Mouse (Mus musculus) forebrain, embryonic 13.5 days (tissue): Measurements from ENCODE around the gene Tcf3. TPM values are rescaled to one million over a fixed set of nuclear protein-coding genes. Genes with fewer than 3 reads are reported as not detected.

Experiments used
- ATAC-seq: fragments of 200-750 bp; cut with Nextera tagmentation; 2 replicates; pipeline ENCODE4 v1.8.0; 2017
- H3K27ac ChIP-seq: fragments of 300-500 bp; sonication (generic); 2 replicates; pipeline ENCODE4 v1.5.1; 2015; ENCODE audit warnings: inconsistent platforms, mild to moderate bottlenecking, moderate library complexity
- H3K27me3 ChIP-seq: fragments of 300-500 bp; sonication (generic); 2 replicates; pipeline ENCODE4 v1.6.1; 2015; ENCODE audit warnings: mild to moderate bottlenecking, inconsistent platforms
- H3K36me3 ChIP-seq: fragments of 300-500 bp; sonication (generic); 2 replicates; pipeline ENCODE4 v1.6.1; 2015; ENCODE audit warnings: mild to moderate bottlenecking, inconsistent platforms; ENCODE audit not compliant: poor library complexity, severe bottlenecking
- H3K4me1 ChIP-seq: fragments of 300-500 bp; sonication (generic); 2 replicates; pipeline ENCODE4 v1.6.1; 2015; ENCODE audit warnings: inconsistent platforms
- H3K4me2 ChIP-seq: fragments of 300-500 bp; sonication (generic); 2 replicates; pipeline ENCODE4 v1.6.1; 2015; ENCODE audit warnings: inconsistent platforms, mild to moderate bottlenecking, moderate library complexity
- H3K4me3 ChIP-seq: fragments of 300-500 bp; sonication (generic); 2 replicates; pipeline ENCODE4 v1.5.1; 2015; ENCODE audit warnings: mild to moderate bottlenecking, inconsistent platforms
- H3K9ac ChIP-seq: fragments of 300-500 bp; sonication (generic); 2 replicates; pipeline ENCODE4 v1.6.1; 2015; ENCODE audit warnings: mild to moderate bottlenecking, inconsistent platforms
- H3K9me3 ChIP-seq: fragments of 300-500 bp; sonication (generic); replicated peaks from 2 replicates; pipeline ENCODE4 v1.6.1; 2016; ENCODE audit warnings: inconsistent platforms
- WGBS: fragments of 180-500 bp; shearing (Covaris S2); methylation state at CpG from one replicate; pipeline ENCODE4 v1.1.7; 2015; 5-methylcytosine and 5-hydroxymethylcytosine counted together
- polyA plus RNA-seq: library from polyadenylated mRNA; unstranded; fragments of >200 nt; fragmentation: Nextera tagmentation; extraction: Ambion mirVana; gene quantifications from 2 replicates; pipeline ENCODE4 v1.2.1, GENCODE M21; 2015

Tcf3 gene
- polyA plus RNA-seq, 1 experiment from 2014 or later = 112 TPM

DNA sequence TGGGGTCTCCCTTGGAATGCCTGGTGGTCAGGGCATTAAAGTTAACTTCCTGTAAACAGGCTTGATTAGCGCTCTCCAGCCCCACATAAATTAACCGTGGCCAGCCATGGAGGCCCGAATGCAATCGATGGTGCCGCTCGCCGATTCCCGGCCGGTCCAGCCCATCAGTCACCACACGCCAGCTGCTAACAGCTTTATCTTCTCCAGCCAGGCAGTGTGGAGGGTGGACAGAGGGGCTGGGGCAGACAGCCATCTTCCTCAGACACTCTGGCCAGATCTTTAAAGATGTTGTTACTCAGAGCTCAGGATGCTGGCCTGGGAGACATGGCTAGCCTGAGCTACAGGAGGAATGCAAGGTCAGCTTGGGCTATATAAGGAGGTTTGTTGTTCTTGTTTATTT lies 20.2 kb upstream of the Tcf3 start:
- no peaks in the 10 kb centered on the region for H3K36me3 ChIP-seq
- ATAC-seq = no peak
- H3K27me3 ChIP-seq = peaks cover 18% of the 10 kb centered on the region
- H3K27ac ChIP-seq = no peak overlapping the region
- H3K4me1 ChIP-seq = no peaks in the 10 kb centered on the region
- WGBS = 87% methylated on average over 10 of the region's 10 CpGs
- no peak overlapping the region for H3K4me2 ChIP-seq
- H3K9ac ChIP-seq = no peak overlapping the region
- no peaks in the 10 kb centered on the region for H3K9me3 ChIP-seq
- no peak overlapping the region for H3K4me3 ChIP-seq

DNA sequence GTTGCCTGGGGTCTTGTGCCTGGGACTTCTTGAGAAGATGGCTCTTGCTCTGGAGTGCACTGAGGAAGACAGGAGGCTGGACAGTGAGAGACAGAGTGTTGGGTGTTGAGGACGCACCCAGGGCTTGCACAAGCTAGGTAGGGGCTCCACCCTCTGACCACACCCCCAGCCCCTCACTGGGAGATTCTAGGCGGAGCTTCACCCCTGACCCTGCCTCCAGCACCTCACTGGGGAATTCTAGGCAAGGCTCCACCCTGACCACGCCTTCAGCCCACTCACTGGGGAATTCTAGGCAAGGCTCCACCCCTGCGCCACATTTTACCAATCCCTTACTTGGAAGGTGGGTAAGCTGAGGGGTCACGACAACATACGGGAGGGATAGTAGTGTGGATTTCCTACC lies 17.2 kb upstream of the Tcf3 start:
- no peak overlapping the region for H3K27ac ChIP-seq
- 10% methylated on average over 6 of the region's 6 CpGs for WGBS
- peaks cover 34% of the 10 kb centered on the region for H3K27me3 ChIP-seq
- H3K36me3 ChIP-seq = no peaks in the 10 kb centered on the region
- H3K4me1 ChIP-seq = 0 out of 2 replicates have a peak, but pooled peaks cover 4% of the 10 kb centered on the region
- H3K9me3 ChIP-seq = no peaks in the 10 kb centered on the region
- H3K4me2 ChIP-seq = no peak overlapping the region
- no peak overlapping the region for H3K9ac ChIP-seq
- no peak overlapping the region for H3K4me3 ChIP-seq
- no peak for ATAC-seq

DNA sequence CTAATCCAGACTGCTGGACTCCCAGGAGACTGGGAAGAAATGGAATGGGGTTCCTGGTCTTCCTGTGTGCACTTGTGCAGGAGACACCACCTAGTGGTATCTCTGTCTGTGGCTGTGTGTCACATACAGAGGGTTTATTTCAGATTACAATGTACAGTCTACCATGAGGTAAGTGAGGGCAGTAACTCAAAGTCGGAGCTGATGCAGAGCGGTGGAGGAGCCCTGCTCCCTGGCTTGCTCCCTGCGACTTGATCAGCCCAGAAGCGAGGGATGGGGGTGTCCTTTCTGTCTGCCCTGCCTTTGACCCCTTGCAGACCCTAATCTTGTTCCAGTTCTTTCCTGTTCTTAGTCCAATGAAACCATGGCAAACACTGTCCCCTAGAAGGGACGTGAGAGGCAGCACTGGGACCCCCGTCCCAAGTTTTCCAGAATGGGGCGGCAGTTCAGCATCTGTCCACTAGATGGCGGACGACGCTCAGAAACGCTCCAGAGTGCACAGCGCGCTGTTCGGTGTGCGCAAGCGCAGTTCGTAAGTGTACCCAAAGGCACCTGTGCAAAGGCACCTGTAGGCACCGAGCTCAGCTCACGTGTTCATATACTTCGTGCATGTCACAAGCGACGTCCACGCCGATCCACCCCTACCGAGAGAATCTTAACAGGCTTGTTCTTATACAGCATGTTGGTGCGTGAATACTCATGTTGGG lies 12.6 kb upstream of the Tcf3 start:
- 8% methylated on average over 26 of the region's 26 CpGs for WGBS
- peak overlapping the region; percentile 23; the same call in 1 of the 2 replicates for H3K4me3 ChIP-seq
- no peaks in the 10 kb centered on the region for H3K36me3 ChIP-seq
- ATAC-seq = peak; percentile 83
- peaks cover 47% of the 10 kb centered on the region for H3K27me3 ChIP-seq
- peak overlapping the region; percentile 51 for H3K4me2 ChIP-seq
- H3K27ac ChIP-seq = no peak overlapping the region
- no peaks in the 10 kb centered on the region for H3K9me3 ChIP-seq
- no peak overlapping the region for H3K9ac ChIP-seq
- peaks cover 10% of the 10 kb centered on the region for H3K4me1 ChIP-seq

DNA sequence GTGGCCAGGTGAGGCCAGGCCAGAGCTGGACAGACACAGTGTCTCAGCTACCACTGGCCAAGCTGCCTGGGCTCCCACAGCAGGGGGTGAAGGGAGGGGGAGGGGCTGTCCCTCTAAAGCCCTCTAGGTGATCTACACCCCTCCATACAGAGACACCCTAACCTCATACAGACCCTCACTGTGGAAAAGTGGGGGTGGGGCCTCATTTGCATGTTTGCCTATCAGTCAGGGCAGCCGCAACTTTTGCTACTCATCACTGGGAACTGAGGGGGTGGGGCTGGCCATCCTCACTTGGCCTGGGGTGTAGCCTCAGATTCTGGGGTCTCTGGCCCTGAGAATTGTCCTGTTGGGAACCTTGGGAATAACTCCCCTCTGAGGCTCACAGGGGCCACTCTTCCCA lies 11.6 kb upstream of the Tcf3 start:
- Histone ChIP-seq H3K4me2 (no peak overlapping the region), H3K36me3 (no peaks in the 10 kb centered on the region), H3K27me3 (peaks cover 44% of the 10 kb centered on the region), H3K27ac (no peak overlapping the region), H3K4me1 (peaks cover 10% of the 10 kb centered on the region), H3K9me3 (no peaks in the 10 kb centered on the region), H3K4me3 (no peak overlapping the region), H3K9ac (no peak overlapping the region)
- 41% methylated on average over 1 of the region's 1 CpGs for WGBS
- ATAC-seq = no peak

DNA sequence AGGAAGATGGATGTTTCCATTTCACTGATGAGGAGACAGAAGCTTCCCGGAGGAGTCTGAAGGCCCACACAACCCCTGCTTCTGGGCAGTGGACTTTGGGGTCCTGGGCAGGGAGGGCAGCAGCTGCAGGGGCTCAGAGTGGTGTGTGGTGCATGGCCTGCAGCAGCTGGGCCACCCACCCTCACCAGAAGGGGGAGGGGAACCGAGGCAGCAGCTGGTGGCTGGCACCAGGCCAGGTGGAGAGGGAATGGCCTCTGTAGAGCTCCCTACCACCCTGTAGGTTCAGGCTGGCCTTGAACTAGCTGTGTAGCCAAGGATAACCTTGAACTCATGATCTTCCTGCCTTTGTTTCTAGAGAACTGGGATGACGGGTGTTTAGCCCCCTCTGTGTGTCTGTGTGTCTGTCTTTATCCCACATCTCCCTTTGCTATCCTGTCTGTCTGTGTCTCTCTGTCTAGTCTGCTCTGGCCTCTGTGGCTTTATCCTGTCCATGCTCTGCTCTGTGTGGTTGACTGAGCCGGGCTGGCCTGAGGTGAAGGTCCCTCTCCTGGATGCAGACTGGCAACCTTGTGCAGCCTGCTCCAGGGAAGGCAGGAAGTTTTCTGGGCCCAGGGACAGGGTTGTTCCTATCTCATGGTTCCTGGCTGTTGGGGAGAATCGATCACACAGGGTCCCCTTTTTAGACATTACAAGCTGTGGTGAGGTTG lies 11.0 kb upstream of the Tcf3 start:
- Histone ChIP-seq H3K27ac (no peak overlapping the region), H3K4me3 (no peak overlapping the region), H3K9me3 (no peaks in the 10 kb centered on the region), H3K4me1 (peaks cover 10% of the 10 kb centered on the region), H3K4me2 (no peak overlapping the region), H3K9ac (peak overlapping the region; percentile 34; the same call in 1 of the 2 replicates), H3K27me3 (peaks cover 44% of the 10 kb centered on the region), H3K36me3 (no peaks in the 10 kb centered on the region)
- WGBS = 48% methylated on average over 5 of the region's 5 CpGs
- ATAC-seq = no peak

DNA sequence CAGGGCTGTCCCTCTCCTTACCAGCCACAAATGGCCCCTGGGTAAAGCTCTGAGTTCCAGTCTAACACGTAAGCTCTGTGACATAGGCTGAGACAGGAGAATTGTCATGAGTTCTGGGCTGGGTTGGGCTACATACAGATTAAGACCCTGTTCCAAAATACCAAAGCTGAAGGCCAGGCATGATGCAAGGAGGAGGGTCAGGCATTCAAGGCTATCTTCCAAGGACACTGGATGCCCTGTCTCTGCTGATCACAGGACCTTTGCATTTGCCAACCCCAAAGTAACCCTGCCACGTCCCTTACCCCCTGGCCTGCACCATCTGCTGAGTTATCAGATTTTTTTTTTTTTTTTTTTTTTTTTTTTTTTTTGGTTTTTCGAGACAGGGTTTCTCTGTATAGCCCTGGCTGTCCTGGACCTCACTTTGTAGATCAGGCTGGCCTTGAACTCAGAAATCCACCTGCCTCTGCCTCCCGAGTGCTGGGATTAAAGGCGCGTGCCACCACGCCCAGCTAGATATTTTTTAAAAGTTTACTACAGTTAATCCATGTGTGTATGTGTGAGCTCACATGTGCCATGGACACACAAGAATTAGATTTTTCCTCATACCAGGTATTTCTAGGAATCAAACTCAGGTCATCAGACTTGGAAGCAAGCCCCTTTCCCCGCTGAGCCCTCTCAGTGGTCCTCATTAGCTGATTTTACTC lies 10.3 kb upstream of the Tcf3 start:
- H3K4me3 ChIP-seq = no peak overlapping the region
- no peak overlapping the region for H3K27ac ChIP-seq
- no peak overlapping the region for H3K4me2 ChIP-seq
- H3K9me3 ChIP-seq = no peaks in the 10 kb centered on the region
- H3K27me3 ChIP-seq = peaks cover 39% of the 10 kb centered on the region
- peaks cover 10% of the 10 kb centered on the region for H3K4me1 ChIP-seq
- 0 out of 2 replicates have a peak overlapping the region, but pooled peaks have one; percentile 34 for H3K9ac ChIP-seq
- no peak for ATAC-seq
- 87% methylated on average over 7 of the region's 8 CpGs for WGBS
- no peaks in the 10 kb centered on the region for H3K36me3 ChIP-seq

DNA sequence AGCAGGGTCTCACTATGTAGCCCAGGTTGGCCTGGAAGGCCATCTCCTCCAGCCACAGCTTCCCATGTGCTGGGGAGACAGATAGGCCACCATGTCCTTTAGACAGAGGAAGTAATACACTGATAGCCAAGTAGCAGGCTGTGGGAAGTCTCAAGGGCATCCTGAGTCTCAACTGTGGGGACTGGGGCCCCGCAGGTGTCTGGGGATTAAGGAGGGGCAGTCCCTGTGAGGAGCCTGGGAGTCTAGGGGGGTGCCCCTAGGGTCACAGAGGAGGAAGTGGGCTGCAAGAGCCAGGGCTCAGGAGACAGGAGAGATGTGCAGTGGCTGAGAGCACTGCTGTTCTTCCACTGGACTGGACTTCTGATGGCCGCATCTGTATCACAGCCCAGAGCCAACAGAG lies 9.5 kb upstream of the Tcf3 start:
- Histone ChIP-seq H3K36me3 (no peaks in the 10 kb centered on the region), H3K9ac (no peak overlapping the region), H3K9me3 (no peaks in the 10 kb centered on the region), H3K4me3 (no peak overlapping the region), H3K27me3 (peaks cover 34% of the 10 kb centered on the region), H3K27ac (no peak overlapping the region), H3K4me2 (no peak overlapping the region), H3K4me1 (peaks cover 10% of the 10 kb centered on the region)
- WGBS = 67% methylated on average over 2 of the region's 2 CpGs
- no peak for ATAC-seq

DNA sequence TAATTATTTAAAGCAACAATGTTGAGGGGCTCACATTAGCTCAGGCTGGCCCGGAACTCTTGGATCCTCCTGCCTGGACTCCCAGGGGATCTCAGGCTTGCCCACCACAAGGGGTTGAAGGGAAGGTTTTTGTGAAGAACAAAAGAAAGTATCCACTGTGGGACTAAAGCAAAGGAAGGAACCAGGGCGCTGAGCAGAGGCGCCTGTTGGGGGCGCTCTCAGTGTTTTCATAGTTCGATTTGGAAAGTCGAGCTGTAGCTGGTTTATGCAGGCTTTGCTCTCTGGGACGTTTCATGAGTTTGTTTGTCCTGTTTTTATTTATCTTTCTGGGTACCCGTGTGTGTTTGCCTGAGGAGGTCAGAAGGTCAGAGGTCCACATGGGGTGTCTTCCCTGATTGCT lies 8.2 kb upstream of the Tcf3 start:
- H3K27ac ChIP-seq = no peak overlapping the region
- no peak overlapping the region for H3K9ac ChIP-seq
- no peak overlapping the region for H3K4me3 ChIP-seq
- 62% methylated on average over 8 of the region's 8 CpGs for WGBS
- no peaks in the 10 kb centered on the region for H3K9me3 ChIP-seq
- peaks cover 25% of the 10 kb centered on the region for H3K27me3 ChIP-seq
- peaks cover 10% of the 10 kb centered on the region for H3K4me1 ChIP-seq
- no peak for ATAC-seq
- H3K4me2 ChIP-seq = no peak overlapping the region
- no peaks in the 10 kb centered on the region for H3K36me3 ChIP-seq

DNA sequence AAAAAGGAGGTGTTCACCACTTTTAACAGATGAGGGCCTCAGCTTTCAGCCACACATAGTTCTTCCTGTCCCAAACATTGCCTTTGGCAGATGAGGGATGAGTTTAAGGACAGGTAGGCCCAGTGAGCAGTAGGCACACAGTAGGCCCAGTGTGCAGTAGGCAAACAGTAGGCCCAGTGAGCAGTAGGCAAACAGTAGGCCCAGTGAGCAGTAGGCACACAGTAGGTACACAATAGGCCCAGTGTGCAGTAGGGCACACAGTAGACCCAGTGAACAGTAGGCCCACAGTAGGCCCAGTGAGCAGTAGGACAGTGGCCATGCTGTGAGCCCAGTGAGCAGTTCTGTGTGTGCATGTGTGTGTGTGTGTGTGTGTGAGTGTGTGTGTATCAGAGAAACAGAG lies 6.6 kb upstream of the Tcf3 start:
- Histone ChIP-seq H3K4me2 (no peak overlapping the region), H3K27me3 (peaks cover 18% of the 10 kb centered on the region), H3K9me3 (no peaks in the 10 kb centered on the region), H3K4me1 (peaks cover 13% of the 10 kb centered on the region), H3K4me3 (no peak overlapping the region), H3K27ac (no peak overlapping the region), H3K9ac (no peak overlapping the region), H3K36me3 (no peaks in the 10 kb centered on the region)
- ATAC-seq = no peak

DNA sequence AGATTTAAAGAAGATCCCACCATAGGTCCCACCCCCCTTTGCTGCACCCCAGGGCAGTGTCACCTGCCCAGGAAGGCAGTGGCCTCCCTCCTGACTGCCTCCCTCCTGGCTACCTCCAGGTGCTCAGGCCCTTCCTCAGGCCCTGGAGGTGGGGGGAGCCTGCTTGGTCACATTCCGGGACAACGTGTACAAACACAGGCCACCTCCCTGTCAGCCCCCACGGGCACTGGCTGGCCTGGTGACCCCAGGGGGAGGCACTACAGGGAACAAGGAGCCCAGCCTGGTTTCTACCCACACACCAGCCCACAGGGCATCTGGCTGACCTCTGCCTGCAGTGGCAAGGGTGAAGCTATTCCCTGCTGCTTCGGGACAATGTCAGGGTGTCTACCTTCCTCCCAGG lies 4.5 kb upstream of the Tcf3 start:
- no peak for ATAC-seq

DNA sequence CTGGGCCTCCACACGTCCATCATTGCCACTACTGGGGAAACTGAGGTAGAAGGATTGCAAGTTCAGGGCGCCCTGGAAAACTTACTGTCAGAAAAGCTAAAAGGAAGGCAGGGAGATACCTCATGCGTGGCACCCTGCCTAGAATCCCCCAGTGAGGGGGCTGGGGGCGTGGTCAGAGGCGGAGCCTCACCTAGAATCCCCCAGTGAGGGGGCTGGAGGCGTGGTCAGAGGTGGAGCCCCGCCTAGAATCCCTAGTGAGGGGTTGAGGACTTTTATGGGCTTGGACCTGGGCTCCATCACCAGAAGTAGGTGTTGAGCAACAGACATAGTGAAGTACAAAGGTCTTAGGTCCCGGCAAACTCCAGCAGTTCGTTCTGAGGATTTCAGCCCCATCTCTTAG lies 2.8 kb upstream of the Tcf3 start:
- no peak overlapping the region for H3K4me3 ChIP-seq
- no peak overlapping the region for H3K4me2 ChIP-seq
- no peaks in the 10 kb centered on the region for H3K36me3 ChIP-seq
- H3K27ac ChIP-seq = no peak overlapping the region
- no peak overlapping the region for H3K9ac ChIP-seq
- no peaks in the 10 kb centered on the region; the same call in 1 of the 2 replicates for H3K27me3 ChIP-seq
- H3K9me3 ChIP-seq = no peaks in the 10 kb centered on the region
- ATAC-seq = no peak
- peaks cover 21% of the 10 kb centered on the region for H3K4me1 ChIP-seq
- 11% methylated on average over 9 of the region's 9 CpGs for WGBS

More for the DNA sequence above, 4.5 kb upstream of the Tcf3 start:
- Histone ChIP-seq H3K4me2 (no peak overlapping the region), H3K4me1 (peaks cover 6% of the 10 kb centered on the region; the same call in 1 of the 2 replicates), H3K36me3 (no peaks in the 10 kb centered on the region), H3K27ac (no peak overlapping the region), H3K9ac (peak overlapping the region; percentile 30; the same call in 1 of the 2 replicates), H3K9me3 (no peaks in the 10 kb centered on the region), H3K4me3 (no peak overlapping the region), H3K27me3 (peaks cover 2% of the 10 kb centered on the region; the same call in 1 of the 2 replicates)
- 77% methylated on average over 4 of the region's 4 CpGs for WGBS

DNA sequence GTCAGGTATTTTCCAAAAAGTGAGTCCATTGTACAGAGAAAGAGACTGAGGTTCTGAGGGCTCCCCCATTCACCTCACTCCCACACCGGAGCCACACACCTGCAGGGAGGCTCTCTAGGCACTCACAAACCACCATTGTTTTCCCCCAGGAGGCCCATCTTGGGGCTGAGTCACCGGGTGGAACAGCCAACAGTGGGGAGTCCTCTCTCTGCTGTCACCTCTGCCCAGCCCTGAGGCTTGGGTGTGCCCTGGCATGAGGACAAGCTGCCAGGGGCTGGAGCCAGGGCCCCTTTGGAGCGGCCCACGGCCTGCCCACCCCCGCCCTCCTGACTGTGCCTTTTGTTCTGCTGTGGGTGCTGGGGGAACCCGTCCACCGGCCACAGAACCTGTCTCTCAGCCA lies 2.3 kb upstream of the Tcf3 start:
- no peaks in the 10 kb centered on the region for H3K9me3 ChIP-seq
- H3K27ac ChIP-seq = no peak overlapping the region
- H3K4me3 ChIP-seq = no peak overlapping the region
- ATAC-seq = no peak
- no peaks in the 10 kb centered on the region; the same call in 1 of the 2 replicates for H3K27me3 ChIP-seq
- peaks cover 3% of the 10 kb centered on the region; the same call in 1 of the 2 replicates for H3K36me3 ChIP-seq
- peaks cover 26% of the 10 kb centered on the region for H3K4me1 ChIP-seq
- H3K4me2 ChIP-seq = no peak overlapping the region
- H3K9ac ChIP-seq = 0 out of 2 replicates have a peak overlapping the region, but pooled peaks have one; percentile 12
- WGBS = 35% methylated on average over 7 of the region's 7 CpGs
